Mouse (Mus musculus): ENCODE measurements around the gene Grasp. TPM values are rescaled to one million over a fixed set of nuclear protein-coding genes. Genes with fewer than 3 reads are reported as not detected.

Grasp gene
- total and polyA plus RNA-seq, 3 experiments, result 2.3 to 6.7 (median 2.4) TPM

- TF ChIP-seq CHD1 (IDR thresholded peaks at IDR 0.05; ENCODE audit: low read depth, low read length) (no peak), ZKSCAN1 (IDR thresholded peaks at IDR 0.05; ENCODE audit: borderline replicate concordance, low read depth, low read length) (no peak), CHD2 (IDR thresholded peaks at IDR 0.05; ENCODE audit: low read length) (no peak), POLR2AphosphoS2 (IDR thresholded peaks at IDR 0.05; ENCODE audit: low read depth, low read length) (no peak), EP300 (IDR thresholded peaks at IDR 0.05; ENCODE audit: low read length) (peak; percentile 93), TBP (conservative IDR thresholded peaks at IDR 0.05; ENCODE audit: low read depth, low read length) (no peak), SMC3 (IDR thresholded peaks at IDR 0.05; ENCODE audit: low read depth, low read length) (peak; percentile 64)
Measured at GRCm38 (mm10) chr15:101187907-101188306, 36.1 kb upstream of the Grasp start (continued).

- dilution Hi-C loops (cut with MboI; ENCODE audit: extremely low pct_ligation_motif_present, extremely low pct_unique_long_range_greater_than_20kb, low sequenced_read_pairs) (no loop called here), in situ Hi-C loops (cut with MboI; ENCODE audit: low pct_ligation_motif_present, low pct_unique_long_range_greater_than_20kb, low sequenced_read_pairs) (loop anchor here (5.0 kb wide), 1 partner anchor 43 kb away; no protein-coding TSS in a partner anchor)
- Histone ChIP-seq H3K36me3 (replicated peaks in 1 of 2; ENCODE audit: control insufficient read depth in 1 of 2, insufficient read depth in 1 of 2, low read length in 1 of 2) (peaks cover 7 to 15% of the 10 kb centered on the region in 2 experiments), H3K9ac (ENCODE audit: insufficient read depth, low read depth) (no peak overlapping the region), H3K4me1 (ENCODE audit: control insufficient read depth in 1 of 2, insufficient read depth in 2 of 2) (peaks cover 41 to 53% of the 10 kb centered on the region in 2 experiments), H3K9me3 (replicated peaks; ENCODE audit: low read length) (peaks cover 3% of the 10 kb centered on the region), H3K27me3 (replicated peaks) (no peaks in the 10 kb centered on the region), H3K27ac (ENCODE audit: insufficient read depth, low read depth) (peak overlapping the region; percentile 99), H3K4me2 (ENCODE audit: insufficient read depth, low read depth, poor library complexity, severe bottlenecking) (peak overlapping the region; percentile 64), H3K4me3 (replicated peaks in 1 of 3; ENCODE audit: low read depth in 2 of 3, low read length in 2 of 3, poor library complexity in 1 of 3) (peak overlapping the region in 1 of 3 experiments; percentile 58), H3K79me2 (replicated peaks; ENCODE audit: control insufficient read depth, extremely low read depth, insufficient read depth, poor library complexity, severe bottlenecking) (no peaks in the 10 kb centered on the region; the same call in 1 of the 2 replicates)
- peak; percentile 93 for DNase-seq (ENCODE audit: extremely low read depth)
- TF ChIP-seq USF2 (conservative IDR thresholded peaks at IDR 0.05; ENCODE audit: low read depth, low read length) (no peak), HCFC1 (IDR thresholded peaks at IDR 0.05; ENCODE audit: low read depth, low read length) (0 out of 2 replicates have a peak, but pooled peaks have one; percentile 33), MXI1 (IDR thresholded peaks at IDR 0.05; ENCODE audit: low read depth, low read length) (peak; percentile 92), TBP (conservative IDR thresholded peaks at IDR 0.05; ENCODE audit: low read depth, low read length) (0 out of 2 replicates have a peak, but pooled peaks have one; percentile 32), EP300 (IDR thresholded peaks at IDR 0.05; ENCODE audit: low read length) (peak; percentile 95), TCF12 (IDR thresholded peaks at IDR 0.05; ENCODE audit: low read depth, low read length) (peak; percentile 86), JUN (IDR thresholded peaks at IDR 0.05; ENCODE audit: insufficient read depth, low read depth, low read length) (peak; percentile 91), ZNF384 (IDR thresholded peaks at IDR 0.05; ENCODE audit: low read depth, low read length) (no peak), MAX (IDR thresholded peaks at IDR 0.05; ENCODE audit: low read length) (peak; percentile 86; the same call in 1 of the 2 replicates), IRF4 (IDR thresholded peaks at IDR 0.05; ENCODE audit: low read depth, low read length) (peak; percentile 97), BHLHE40 (IDR thresholded peaks at IDR 0.05; ENCODE audit: low read depth, low read length) (peak; percentile 94), MEF2A (IDR thresholded peaks at IDR 0.05; ENCODE audit: borderline replicate concordance, low read depth, low read length) (peak; percentile 95), MYC (IDR thresholded peaks at IDR 0.05; ENCODE audit: low read depth, low read length) (peak; percentile 86), NRF1 (IDR thresholded peaks at IDR 0.05; ENCODE audit: low read depth, low read length) (0 out of 2 replicates have a peak, but pooled peaks have one; percentile 24), E2F4 (IDR thresholded peaks at IDR 0.05; ENCODE audit: insufficient replicate concordance, low read depth, low read length) (0 out of 2 replicates have a peak, but pooled peaks have one; percentile 30), ELF1 (IDR thresholded peaks at IDR 0.05; ENCODE audit: low read depth, low read length) (no peak), RCOR1 (conservative IDR thresholded peaks at IDR 0.05; ENCODE audit: low read depth, low read length) (peak; percentile 86), SIN3A (IDR thresholded peaks at IDR 0.05; ENCODE audit: low read length) (peak; percentile 83), MAFK (IDR thresholded peaks at IDR 0.05; ENCODE audit: insufficient replicate concordance, low read length) (peak; percentile 91), ETS1 (conservative IDR thresholded peaks at IDR 0.05; ENCODE audit: low read depth, low read length) (peak; percentile 89), USF1 (IDR thresholded peaks at IDR 0.05; ENCODE audit: low read depth, low read length) (no peak), CHD2 (IDR thresholded peaks at IDR 0.05; ENCODE audit: low read length) (peak; percentile 64; the same call in 1 of the 2 replicates), UBTF (IDR thresholded peaks at IDR 0.05; ENCODE audit: low read depth, low read length) (no peak), MAZ (IDR thresholded peaks at IDR 0.05; ENCODE audit: low read depth, low read length) (no peak), KAT2A (IDR thresholded peaks at IDR 0.05; ENCODE audit: insufficient replicate concordance, low read length) (no peak), JUND (conservative IDR thresholded peaks at IDR 0.05; ENCODE audit: low read depth, low read length) (peak; percentile 96), NELFE (IDR thresholded peaks at IDR 0.05; ENCODE audit: low read depth, low read length) (0 out of 2 replicates have a peak, but pooled peaks have one; percentile 27), CHD1 (IDR thresholded peaks at IDR 0.05; ENCODE audit: low read depth, low read length) (0 out of 2 replicates have a peak, but pooled peaks have one; percentile 4)
Measured at GRCm38 (mm10) chr15:101189981-101190761, 33.8 kb upstream of the Grasp start.
